9 mouse cellular contexts compared by ENCODE assay signal in the genomic region with DNA sequence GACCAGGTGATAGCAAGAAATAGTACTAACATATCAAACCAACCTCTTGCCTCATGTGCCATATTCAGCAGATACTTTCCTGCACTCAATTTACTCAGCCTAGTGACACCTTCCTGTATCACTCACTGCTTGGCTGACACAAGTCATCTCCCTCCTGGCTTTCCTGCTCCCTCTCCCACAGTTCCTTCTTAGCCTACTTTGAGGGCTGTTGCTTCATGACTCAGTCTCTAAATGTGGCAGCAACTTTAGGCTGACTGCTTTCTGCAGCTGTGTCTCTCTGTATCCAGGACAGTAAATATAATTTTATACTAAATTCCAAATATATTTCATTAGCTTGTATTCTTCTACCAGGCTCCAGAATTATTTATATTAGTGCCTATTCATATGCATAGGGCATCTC.
"Had no signal": no experiment of that assay in that cellular context is flagged by ENCODE, and none has a peak within 500 bp of the region (broad histone marks: within the 10 kb centered on the region; RNA-seq: fewer than 3 reads in every experiment).

No protein-coding gene starts in this region.

- DNase-seq: kidney, adult 2 months; kidney, postnatal 25 days; layer of hippocampus, adult 9-11 months; liver, embryonic 13.5 days; lung, adult 2 months; lung, postnatal 14 days; lung, postnatal 4 days; midbrain, embryonic 14.5 days; thymus, postnatal 25 days had no signal
